Mouse (Mus musculus) kidney, embryonic 14.5 days (tissue): ENCODE measurements around the gene Ubox5. TPM values are rescaled to one million over a fixed set of nuclear protein-coding genes. Genes with fewer than 3 reads are reported as not detected.

Experiments used
- ATAC-seq: fragments of 200-750 bp; cut with Nextera tagmentation; 2 replicates; pipeline ENCODE4 v1.8.0; 2017; ENCODE audit warnings: moderate number of reproducible peaks, mild to moderate bottlenecking, moderate TSS enrichment, moderate library complexity; ENCODE audit not compliant: low FRiP score, low TSS enrichment
- H3K27ac ChIP-seq: fragments of 300-500 bp; sonication (generic); 2 replicates; pipeline ENCODE4 v1.5.1; 2014; ENCODE audit warnings: low read depth, mild to moderate bottlenecking, low read length, moderate library complexity, mixed read lengths
- H3K27me3 ChIP-seq: fragments of 300-500 bp; sonication (generic); 2 replicates; pipeline ENCODE4 v1.6.1; 2014; ENCODE audit warnings: mild to moderate bottlenecking, low read length; ENCODE audit not compliant: control insufficient read depth, insufficient read depth
- H3K36me3 ChIP-seq: fragments of 300-500 bp; sonication (generic); 2 replicates; pipeline ENCODE4 v1.6.1; 2014; ENCODE audit warnings: low read length, mixed read lengths; ENCODE audit not compliant: control insufficient read depth, insufficient read depth
- H3K4me1 ChIP-seq: fragments of 300-500 bp; sonication (generic); 2 replicates; pipeline ENCODE4 v1.6.1; 2014; ENCODE audit warnings: low read length, mixed read lengths; ENCODE audit not compliant: control insufficient read depth, insufficient read depth
- H3K4me2 ChIP-seq: fragments of 300-500 bp; sonication (generic); replicated peaks from 2 replicates; pipeline ENCODE4 v1.6.1; 2014; ENCODE audit warnings: low read depth, mild to moderate bottlenecking, low read length
- H3K4me3 ChIP-seq: fragments of 300-500 bp; sonication (generic); 2 replicates; pipeline ENCODE4 v1.5.1; 2014; ENCODE audit warnings: mild to moderate bottlenecking, low read length
- H3K9ac ChIP-seq: fragments of 300-500 bp; sonication (generic); 2 replicates; pipeline ENCODE4 v1.6.1; 2014; ENCODE audit warnings: low read depth, mild to moderate bottlenecking, low read length, moderate library complexity
- H3K9me3 ChIP-seq: fragments of 300-500 bp; sonication (generic); 2 replicates; pipeline ENCODE4 v1.6.1; 2016; ENCODE audit warnings: low read length; ENCODE audit not compliant: control insufficient read depth
- WGBS: fragments of 180-500 bp; shearing (Covaris S2); extraction: QIAGEN DNeasy Blood & Tissue Kit; methylation state at CpG from one replicate; pipeline ENCODE4 v1.1.7; 2014; 5-methylcytosine and 5-hydroxymethylcytosine counted together
- polyA plus RNA-seq: library from polyadenylated mRNA; unstranded; fragments of >200 nt; fragmentation: Nextera tagmentation; extraction: Ambion mirVana; gene quantifications from 2 replicates; pipeline ENCODE4 v1.2.1, GENCODE M21; 2014

The Ubox5 gene
- polyA plus RNA-seq, 1 experiment from 2014 or later = 16.2 TPM

GRCm38 (mm10) chr2:130628424-130628823 is 1.4 kb downstream of the Ubox5 start:
- WGBS = 68% methylated on average over 3 of the region's 3 CpGs
- H3K9me3 ChIP-seq = no peaks in the 10 kb centered on the region
- no peak overlapping the region for H3K27ac ChIP-seq
- H3K4me2 ChIP-seq = peak overlapping the region; percentile 51
- peaks cover 32% of the 10 kb centered on the region; the same call in 1 of the 2 replicates for H3K36me3 ChIP-seq
- H3K9ac ChIP-seq = no peak overlapping the region
- no peak for ATAC-seq
- peak overlapping the region; percentile 94; the same call in 1 of the 2 replicates for H3K4me3 ChIP-seq
- H3K27me3 ChIP-seq = no peaks in the 10 kb centered on the region; the same call in 1 of the 2 replicates
- H3K4me1 ChIP-seq = peaks cover 8% of the 10 kb centered on the region; the same call in 1 of the 2 replicates

- Histone ChIP-seq H3K4me1 (no peaks in the 10 kb centered on the region), H3K27ac (no peak overlapping the region), H3K4me2 (no peak overlapping the region), H3K9me3 (no peaks in the 10 kb centered on the region), H3K36me3 (peaks cover 39% of the 10 kb centered on the region), H3K4me3 (no peak overlapping the region), H3K9ac (no peak overlapping the region), H3K27me3 (no peaks in the 10 kb centered on the region)
- no peak for ATAC-seq
- WGBS = 95% methylated on average over 7 of the region's 7 CpGs
Observed at GRCm38 (mm10) chr2:130618972-130619371, 10.9 kb downstream of the Ubox5 start.

- no peaks in the 10 kb centered on the region for H3K27me3 ChIP-seq
- no peak overlapping the region for H3K4me3 ChIP-seq
- H3K36me3 ChIP-seq = peaks cover 40% of the 10 kb centered on the region
- no peak overlapping the region for H3K9ac ChIP-seq
- ATAC-seq = no peak
- no peaks in the 10 kb centered on the region for H3K4me1 ChIP-seq
- no peak overlapping the region for H3K27ac ChIP-seq
- H3K9me3 ChIP-seq = no peaks in the 10 kb centered on the region
- WGBS = 78% methylated on average over 3 of the region's 3 CpGs
- H3K4me2 ChIP-seq = no peak overlapping the region
Observed at GRCm38 (mm10) chr2:130613091-130613490, 16.7 kb downstream of the Ubox5 start.

- H3K27ac ChIP-seq = no peak overlapping the region
- H3K36me3 ChIP-seq = peaks cover 53% of the 10 kb centered on the region
- H3K4me3 ChIP-seq = no peak overlapping the region
- no peak overlapping the region for H3K4me2 ChIP-seq
- ATAC-seq = no peak
- no peaks in the 10 kb centered on the region for H3K9me3 ChIP-seq
- no peak overlapping the region for H3K9ac ChIP-seq
- no peaks in the 10 kb centered on the region for H3K4me1 ChIP-seq
- no peaks in the 10 kb centered on the region for H3K27me3 ChIP-seq
- 84% methylated on average over 4 of the region's 4 CpGs for WGBS
Observed at GRCm38 (mm10) chr2:130602195-130602594, 27.6 kb downstream of the Ubox5 start.

- WGBS = 83% methylated on average over 3 of the region's 3 CpGs
- no peaks in the 10 kb centered on the region for H3K4me1 ChIP-seq
- no peaks in the 10 kb centered on the region for H3K27me3 ChIP-seq
- H3K4me2 ChIP-seq = no peak overlapping the region
- H3K9me3 ChIP-seq = no peaks in the 10 kb centered on the region
- no peak for ATAC-seq
- no peak overlapping the region for H3K9ac ChIP-seq
- no peak overlapping the region for H3K4me3 ChIP-seq
- no peak overlapping the region for H3K27ac ChIP-seq
- H3K36me3 ChIP-seq = peaks cover 66% of the 10 kb centered on the region
Observed at GRCm38 (mm10) chr2:130598399-130598798, 31.4 kb downstream of the Ubox5 start.

GRCm38 (mm10) chr2:130597601-130598010 is 32.2 kb downstream of the Ubox5 start:
- H3K36me3 ChIP-seq = peaks cover 59% of the 10 kb centered on the region
- H3K9me3 ChIP-seq = no peaks in the 10 kb centered on the region
- H3K27me3 ChIP-seq = no peaks in the 10 kb centered on the region
- H3K4me1 ChIP-seq = no peaks in the 10 kb centered on the region
- H3K4me3 ChIP-seq = no peak overlapping the region
- H3K9ac ChIP-seq = no peak overlapping the region
- ATAC-seq = no peak
- no peak overlapping the region for H3K27ac ChIP-seq
- 21% methylated on average over 1 of the region's 1 CpGs for WGBS
- H3K4me2 ChIP-seq = no peak overlapping the region

- H3K4me3 ChIP-seq = no peak overlapping the region
- WGBS = 86% methylated on average over 1 of the region's 1 CpGs
Observed at GRCm38 (mm10) chr2:130595596-130595995, 34.2 kb downstream of the Ubox5 start.

GRCm38 (mm10) chr2:130591016-130591415 is 38.8 kb downstream of the Ubox5 start:
- H3K27me3 ChIP-seq = no peaks in the 10 kb centered on the region
- no peaks in the 10 kb centered on the region for H3K9me3 ChIP-seq
- no peak overlapping the region for H3K4me3 ChIP-seq
- no peak for ATAC-seq
- no peak overlapping the region for H3K27ac ChIP-seq
- no peaks in the 10 kb centered on the region for H3K4me1 ChIP-seq
- no peak overlapping the region for H3K4me2 ChIP-seq
- WGBS = 90% methylated on average over 2 of the region's 2 CpGs
- H3K9ac ChIP-seq = no peak overlapping the region
- H3K36me3 ChIP-seq = peaks cover 30% of the 10 kb centered on the region

More at GRCm38 (mm10) chr2:130595596-130595995, 34.2 kb downstream of the Ubox5 start:
- Histone ChIP-seq H3K36me3 (peaks cover 59% of the 10 kb centered on the region), H3K9me3 (no peaks in the 10 kb centered on the region), H3K27ac (no peak overlapping the region), H3K4me1 (no peaks in the 10 kb centered on the region), H3K9ac (no peak overlapping the region), H3K27me3 (no peaks in the 10 kb centered on the region), H3K4me2 (no peak overlapping the region)
- ATAC-seq = no peak

GRCm38 (mm10) chr2:130589761-130590160 is 40.1 kb downstream of the Ubox5 start:
- no peaks in the 10 kb centered on the region for H3K4me1 ChIP-seq
- H3K9me3 ChIP-seq = no peaks in the 10 kb centered on the region
- H3K27ac ChIP-seq = no peak overlapping the region
- H3K4me2 ChIP-seq = no peak overlapping the region
- WGBS = 91% methylated on average over 2 of the region's 2 CpGs
- ATAC-seq = no peak
- no peaks in the 10 kb centered on the region for H3K27me3 ChIP-seq
- peaks cover 20% of the 10 kb centered on the region for H3K36me3 ChIP-seq
- H3K4me3 ChIP-seq = no peak overlapping the region
- H3K9ac ChIP-seq = no peak overlapping the region
